Mouse (Mus musculus) bone marrow macrophage, adult 2 months (primary cell): ENCODE measurements around the gene C1qtnf3.

Source experiments
- CTCF ChIP-seq: IDR thresholded peaks from 2 replicates; pipeline ENCODE4 v1.5.1; 2012; ENCODE audit warnings: low read depth, mild to moderate bottlenecking, low read length, moderate library complexity
- POLR2A ChIP-seq: IDR thresholded peaks from 2 replicates; pipeline ENCODE4 v1.6.1; 2012; ENCODE audit warnings: mild to moderate bottlenecking, low read depth, low read length, borderline replicate concordance

DNA sequence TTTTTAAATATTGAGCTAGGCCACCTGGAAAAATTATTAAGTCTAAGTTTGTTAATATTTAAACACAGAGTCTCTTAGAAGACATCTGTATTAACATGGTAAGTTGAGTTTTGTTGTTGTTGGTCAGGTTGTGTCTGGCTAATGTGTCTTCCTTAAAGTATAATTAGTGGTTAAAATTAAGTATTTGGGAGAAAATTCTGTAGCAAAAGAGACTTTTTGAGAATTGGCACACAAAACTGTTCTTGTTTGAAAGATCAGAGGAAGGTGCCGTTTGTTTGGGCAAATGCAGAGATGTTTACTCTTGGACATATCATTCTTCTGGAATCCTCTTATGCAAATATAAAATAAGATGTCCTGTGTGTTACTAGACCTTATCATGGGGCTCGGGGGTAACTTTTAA, 10.5 kb downstream of the C1qtnf3 start:
- TF ChIP-seq CTCF = no peak
- TF ChIP-seq POLR2A = no peak
